In the genomic region with DNA sequence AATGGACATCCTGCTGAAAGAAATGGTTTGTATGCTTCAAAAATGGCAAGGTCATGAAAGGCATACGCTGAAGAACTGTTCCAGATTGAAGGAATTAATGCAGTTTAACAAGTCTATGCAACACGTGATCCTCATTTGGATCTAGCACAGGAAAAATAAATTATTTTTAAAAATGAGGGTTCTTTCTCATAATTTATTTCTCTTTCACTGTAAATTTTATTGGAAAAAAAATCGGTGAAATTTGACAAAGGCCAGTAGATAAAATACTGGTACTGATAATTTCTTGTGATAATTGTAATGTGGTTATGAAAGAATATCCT, we compare ENCODE assay signal across 8 mouse cellular contexts. TPM values are rescaled to one million over a fixed set of nuclear protein-coding genes. Genes with fewer than 3 reads are reported as not detected.
DNase-seq lines count a peak whose midpoint lies in the region; ATAC-seq and TF ChIP-seq lines count a peak whose summit lies in the region.

No protein-coding gene starts in this region.

- 27% methylated on average over 3 of the region's 3 CpGs for WGBS in limb, embryonic 11.5 days
- 34% methylated on average over 3 of the region's 3 CpGs for WGBS in neural tube, embryonic 14.5 days

- TF ChIP-seq CTCF in left cerebral cortex, adult 2 months (IDR thresholded peaks at IDR 0.05), result no peak
- TF ChIP-seq CTCF in embryonic fibroblast, embryonic 13.5 days (IDR thresholded peaks at IDR 0.05; ENCODE audit: borderline replicate concordance, insufficient read depth, low read length), result no peak

- H3K9me3 ChIP-seq in limb, embryonic 11.5 days (ENCODE audit: control insufficient read depth, low read length), result no peaks in the 10 kb centered on the region
- H3K9me3 ChIP-seq in neural tube, embryonic 14.5 days (ENCODE audit: control insufficient read depth, low read length), result no peaks in the 10 kb centered on the region

- no peaks in the 10 kb centered on the region for H3K36me3 ChIP-seq in limb, embryonic 11.5 days (ENCODE audit: control insufficient read depth, insufficient read depth, low read length)
- no peaks in the 10 kb centered on the region for H3K36me3 ChIP-seq in neural tube, embryonic 14.5 days (ENCODE audit: control insufficient read depth, insufficient read depth, low read length)

- H3K4me2 ChIP-seq in limb, embryonic 11.5 days (ENCODE audit: low read depth, severe bottlenecking), result peak overlapping the region; percentile 25; the same call in 1 of the 2 replicates
- peak overlapping the region; percentile 38 for H3K4me2 ChIP-seq in neural tube, embryonic 14.5 days (ENCODE audit: low read depth, low read length)

- intact Hi-C loops in left cerebral cortex, adult 2 months (cut with DNase I), result loop anchor here (2.0 kb wide), 1 partner anchor 16 kb away; no protein-coding TSS in a partner anchor

- H3K27me3 ChIP-seq in limb, embryonic 11.5 days (ENCODE audit: control insufficient read depth, insufficient read depth, low read length), result no peaks in the 10 kb centered on the region
- no peaks in the 10 kb centered on the region for H3K27me3 ChIP-seq in neural tube, embryonic 14.5 days (ENCODE audit: control insufficient read depth, insufficient read depth, low read length)

- peak overlapping the region; percentile 59 for H3K4me3 ChIP-seq in left cerebral cortex, adult 2 months
- H3K4me3 ChIP-seq in embryonic fibroblast, embryonic 13.5 days (ENCODE audit: insufficient read depth, low read length), result peak overlapping the region; percentile 15; the same call in 1 of the 2 replicates
- H3K4me3 ChIP-seq in limb, embryonic 11.5 days (ENCODE audit: low read depth, low read length), result peak overlapping the region; percentile 49
- H3K4me3 ChIP-seq in neural tube, embryonic 14.5 days (ENCODE audit: low read depth, low read length), result peak overlapping the region; percentile 58

- DNase-seq in left cerebral cortex, adult 2 months (ENCODE audit: extremely low spot score in 1 of 2, low spot score in 2 of 2), result no peak
- DNase-seq in left cerebral cortex, adult 18-20 months (ENCODE audit: low spot score in 2 of 2), result no peak
- DNase-seq in limb, embryonic 11.5 days (ENCODE audit: low spot score), result no peak
- DNase-seq in left cerebral cortex, adult 8-10 months (ENCODE audit: low spot score in 2 of 2), result no peak
- no peak for DNase-seq in kidney, adult 8-10 months

- TF ChIP-seq POLR2A in embryonic fibroblast, embryonic 13.5 days (IDR thresholded peaks at IDR 0.05; ENCODE audit: low read depth, low read length), result no peak

- H3K27ac ChIP-seq in left cerebral cortex, adult 2 months, result peak overlapping the region; percentile 87
- H3K27ac ChIP-seq in embryonic fibroblast, embryonic 13.5 days (ENCODE audit: insufficient read depth, low read length), result no peak overlapping the region
- no peak overlapping the region for H3K27ac ChIP-seq in limb, embryonic 11.5 days (replicated peaks; ENCODE audit: low read depth, low read length)
- H3K27ac ChIP-seq in neural tube, embryonic 14.5 days (ENCODE audit: low read depth, low read length), result no peak overlapping the region

- no peak for ATAC-seq in limb, embryonic 11.5 days (ENCODE audit: insufficient number of reproducible peaks, low FRiP score, low TSS enrichment, low read depth)
- ATAC-seq in neural tube, embryonic 14.5 days (ENCODE audit: low read depth), result no peak
- no peak for ATAC-seq in erythroid progenitor cell, adult 5-6 weeks (replicated peaks; ENCODE audit: low FRiP score, poor library complexity, severe bottlenecking)

- H3K4me1 ChIP-seq in embryonic fibroblast, embryonic 13.5 days (ENCODE audit: control insufficient read depth, insufficient read depth, low read length), result no peaks in the 10 kb centered on the region
- H3K4me1 ChIP-seq in limb, embryonic 11.5 days (ENCODE audit: control insufficient read depth, insufficient read depth, low read length), result no peaks in the 10 kb centered on the region
- H3K4me1 ChIP-seq in neural tube, embryonic 14.5 days (ENCODE audit: control insufficient read depth, insufficient read depth, low read length), result no peaks in the 10 kb centered on the region

- no peak overlapping the region for H3K9ac ChIP-seq in limb, embryonic 11.5 days (ENCODE audit: low read length)
- H3K9ac ChIP-seq in neural tube, embryonic 14.5 days (replicated peaks; ENCODE audit: low read depth, low read length), result no peak overlapping the region

RNA-seq across cellular contexts. Expression of a gene that starts 1.3 kb away (rescaled TPM):
- total RNA-seq in left cerebral cortex, adult 2 months (2021), result 100 to 1,000 TPM; 103 to 106 TPM
- total RNA-seq in left cerebral cortex, adult 18-20 months (2021), result 100 to 1,000 TPM; 109 to 123 TPM
- polyA plus RNA-seq in embryonic fibroblast, embryonic 13.5 days (2011; ENCODE audit: insufficient read length, low read depth, missing spikeins), result 13.1 and 22.9 TPM in 2 replicates
- 49.6 and 51.0 TPM in 2 replicates for polyA plus RNA-seq in limb, embryonic 11.5 days (2014; fragmentation: Nextera tagmentation; extraction: Ambion mirVana)
- 85.9 and 93.5 TPM in 2 replicates for polyA plus RNA-seq in neural tube, embryonic 14.5 days (2014; fragmentation: Nextera tagmentation; extraction: Ambion mirVana)
- total RNA-seq in left cerebral cortex, adult 8-10 months (2022), result 100 to 1,000 TPM; 115 to 130 (median 124) TPM
- total RNA-seq in erythroid progenitor cell, adult 5-6 weeks (2015; ENCODE audit: low replicate concordance), result 2.9 and 3.6 TPM in 2 replicates
- total RNA-seq in erythroid progenitor cell, adult 5-6 weeks (2017; ENCODE audit: low replicate concordance), result 0.64 and 6.4 TPM in 2 replicates

RNA-seq across cellular contexts. Expression of a gene that starts 17.3 kb away (rescaled TPM):
- total RNA-seq in left cerebral cortex, adult 2 months (2021), result 100 to 1,000 TPM; 252 to 273 TPM
- total RNA-seq in left cerebral cortex, adult 18-20 months (2021), result 100 to 1,000 TPM; 235 to 249 TPM
- 129 and 141 TPM in 2 replicates for polyA plus RNA-seq in embryonic fibroblast, embryonic 13.5 days (2011; ENCODE audit: insufficient read length, low read depth, missing spikeins)
- polyA plus RNA-seq in limb, embryonic 11.5 days (2014; fragmentation: Nextera tagmentation; extraction: Ambion mirVana), result 97.3 and 106 TPM in 2 replicates
- 117 and 120 TPM in 2 replicates for polyA plus RNA-seq in neural tube, embryonic 14.5 days (2014; fragmentation: Nextera tagmentation; extraction: Ambion mirVana)
- 100 to 1,000 TPM; 227 to 241 (median 232) TPM for total RNA-seq in left cerebral cortex, adult 8-10 months (2022)
- total RNA-seq in erythroid progenitor cell, adult 5-6 weeks (2015; ENCODE audit: low replicate concordance), result 112 and 120 TPM in 2 replicates
- total RNA-seq in erythroid progenitor cell, adult 5-6 weeks (2017; ENCODE audit: low replicate concordance), result 56.3 and 60.6 TPM in 2 replicates

RNA-seq across cellular contexts. Expression of a gene that starts 46.9 kb away (rescaled TPM):
- 100 to 1,000 TPM; 337 to 348 TPM for total RNA-seq in left cerebral cortex, adult 2 months (2021)
- 100 to 1,000 TPM; 348 to 355 TPM for total RNA-seq in left cerebral cortex, adult 18-20 months (2021)
- polyA plus RNA-seq in embryonic fibroblast, embryonic 13.5 days (2011; ENCODE audit: insufficient read length, low read depth, missing spikeins), result 312 and 384 TPM in 2 replicates
- 206 and 218 TPM in 2 replicates for polyA plus RNA-seq in limb, embryonic 11.5 days (2014; fragmentation: Nextera tagmentation; extraction: Ambion mirVana)
- polyA plus RNA-seq in neural tube, embryonic 14.5 days (2014; fragmentation: Nextera tagmentation; extraction: Ambion mirVana), result 318 and 392 TPM in 2 replicates
- total RNA-seq in left cerebral cortex, adult 8-10 months (2022), result 100 to 1,000 TPM; 334 to 390 (median 365) TPM
- 59.9 and 60.9 TPM in 2 replicates for total RNA-seq in erythroid progenitor cell, adult 5-6 weeks (2015; ENCODE audit: low replicate concordance)
- total RNA-seq in erythroid progenitor cell, adult 5-6 weeks (2017; ENCODE audit: low replicate concordance), result 62.3 and 63.2 TPM in 2 replicates

Comparison
In these comparisons a context has a peak if more than half of its experiments do, and no peak if none do; other contexts are left out.
1. RNA of a gene that starts 1.3 kb away (total RNA-seq): 115 to 130 TPM in left cerebral cortex, adult 8-10 months, 109 to 123 TPM in left cerebral cortex, adult 18-20 months and 103 to 106 TPM in left cerebral cortex, adult 2 months; 0.64 to 6.4 TPM in erythroid progenitor cell, adult 5-6 weeks; every median in the first group is over 10 times any median in the second.
2. RNA of a gene that starts 46.9 kb away (total RNA-seq): 334 to 390 TPM in left cerebral cortex, adult 8-10 months, 348 to 355 TPM in left cerebral cortex, adult 18-20 months and 337 to 348 TPM in left cerebral cortex, adult 2 months; 59.9 to 63.2 TPM in erythroid progenitor cell, adult 5-6 weeks; every median in the first group is over 4 times any median in the second.
3. Peak in every context shown above with its lines, with median percentiles within 50 percentile points of each other: H3K4me3 ChIP-seq.